Mouse (Mus musculus): ENCODE results near the gene Eps8l1. TPM values are rescaled to one million over a fixed set of nuclear protein-coding genes. Genes with fewer than 3 reads are reported as not detected.
A peak's percentile ranks its signal among the peaks of the same experiment; 100 is the strongest.

The Eps8l1 gene
- polyA plus RNA-seq, 1 experiment = 12.7 TPM

DNA sequence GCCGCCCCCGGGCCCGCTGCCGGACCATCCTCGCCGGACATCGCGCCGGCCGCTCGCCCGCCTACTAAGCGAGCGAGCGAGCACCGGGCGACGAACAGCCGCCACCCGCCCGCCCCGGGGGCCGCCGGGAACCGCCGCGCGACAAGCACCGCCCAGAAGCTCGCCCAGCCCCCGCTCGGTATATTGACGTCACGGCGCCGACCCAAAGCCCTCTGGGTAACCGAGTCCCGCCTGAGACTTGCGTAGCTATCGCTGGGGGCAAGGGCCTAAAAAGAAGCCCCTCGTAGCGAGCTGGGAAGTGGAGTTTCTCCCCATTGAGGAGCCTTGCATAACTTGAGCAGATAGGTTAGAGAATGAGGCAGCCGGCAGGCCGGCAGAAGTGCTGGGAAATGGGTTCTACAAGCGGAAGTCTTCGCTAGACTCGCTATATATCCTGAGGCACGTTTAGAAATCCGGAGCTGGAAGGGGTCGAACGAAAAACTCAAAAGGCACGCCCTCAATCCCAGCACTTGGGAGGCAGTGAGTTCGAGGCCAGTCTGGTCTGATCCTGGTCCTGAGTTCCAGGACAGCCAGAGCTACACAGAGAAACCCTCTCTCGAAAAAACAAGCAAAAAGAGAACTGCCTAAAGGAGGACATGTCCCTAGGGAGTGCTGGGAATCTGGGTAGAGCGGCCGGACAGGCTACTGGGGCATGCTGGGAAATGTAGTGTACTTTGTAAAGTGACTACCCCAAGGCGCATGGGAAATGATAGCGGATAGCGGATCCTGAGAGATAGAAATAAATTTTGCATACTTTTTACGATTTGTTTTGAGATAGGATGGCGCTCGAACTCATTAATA lies 41.3 kb downstream of the Eps8l1 start, which contains the start of gene Ppp1r12c:
Gene Ppp1r12c, minus strand, starts transcription at position 123 of the 840 bp plus-strand sequence.
- Histone ChIP-seq H3K4me3 (ENCODE audit: insufficient read depth, low read depth, low read length) (peak within 1 kb of the TSS; percentile 91), H3K4me1 (ENCODE audit: control insufficient read depth, insufficient read depth, low read length) (peaks cover 13% of the 10 kb centered on the region; the same call in 1 of the 2 replicates), H3K27me3 (replicated peaks; ENCODE audit: control insufficient read depth, insufficient read depth, low read length) (no peaks in the 10 kb centered on the region), H3K27ac (ENCODE audit: insufficient read depth, low read depth, low read length) (peak within 1 kb of the TSS; percentile 93), H3K36me3 (ENCODE audit: control insufficient read depth, insufficient read depth, low read length) (no peaks in the 10 kb centered on the region)
- 1% methylated on average over 62 of the region's 62 CpGs for WGBS
- no peak for TF ChIP-seq CTCF (conservative IDR thresholded peaks at IDR 0.05; ENCODE audit: insufficient read depth, insufficient read length, low read depth, low read length)
- no peak for TF ChIP-seq POLR2A (IDR thresholded peaks at IDR 0.05; ENCODE audit: low read depth, low read length)
- DNase-seq = peak; percentile 96

DNA sequence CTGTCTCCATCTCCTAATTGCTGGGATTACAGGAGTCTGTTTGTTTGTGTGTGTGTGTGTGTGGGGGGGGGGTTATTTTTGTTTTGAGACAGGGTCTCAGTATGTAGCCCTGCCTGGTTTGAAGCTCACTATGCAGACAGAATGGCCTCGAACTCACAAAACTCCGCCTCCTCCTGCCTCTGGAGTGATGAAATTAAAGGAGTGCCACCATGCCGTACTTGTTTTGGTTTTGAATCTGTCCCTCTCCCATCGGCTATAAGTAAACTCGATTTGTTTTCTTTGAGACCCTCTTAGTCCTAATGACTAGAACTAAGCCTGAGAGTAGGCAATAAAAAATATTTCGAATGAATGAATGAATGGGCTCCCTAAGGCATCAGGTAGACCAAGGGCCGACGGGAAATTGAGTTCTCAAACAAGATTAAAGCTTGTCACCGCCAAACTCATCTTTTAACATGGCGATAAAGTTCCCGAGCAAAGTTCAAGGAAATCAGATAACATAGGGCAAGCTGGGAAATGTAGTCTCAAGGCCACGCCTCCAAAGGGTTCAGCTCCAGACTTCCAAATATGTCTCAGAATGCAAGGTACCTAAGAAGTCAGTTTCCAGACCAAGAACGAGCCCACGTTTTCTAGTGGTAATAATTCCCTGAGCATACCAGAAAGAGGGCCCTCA lies 42.1 kb downstream of the Eps8l1 start:
- 10% methylated on average over 14 of the region's 14 CpGs for WGBS
- Histone ChIP-seq H3K4me3 (ENCODE audit: insufficient read depth, low read depth, low read length) (no peak overlapping the region; the same call in 1 of the 2 replicates), H3K4me1 (ENCODE audit: control insufficient read depth, insufficient read depth, low read length) (peaks cover 13% of the 10 kb centered on the region; the same call in 1 of the 2 replicates), H3K27me3 (replicated peaks; ENCODE audit: control insufficient read depth, insufficient read depth, low read length) (no peaks in the 10 kb centered on the region), H3K27ac (ENCODE audit: insufficient read depth, low read depth, low read length) (no peak overlapping the region), H3K36me3 (ENCODE audit: control insufficient read depth, insufficient read depth, low read length) (no peaks in the 10 kb centered on the region)
- no peak for TF ChIP-seq CTCF (conservative IDR thresholded peaks at IDR 0.05; ENCODE audit: insufficient read depth, insufficient read length, low read depth, low read length)
- TF ChIP-seq POLR2A (IDR thresholded peaks at IDR 0.05; ENCODE audit: low read depth, low read length) = no peak
- DNase-seq = peak; percentile 83

DNA sequence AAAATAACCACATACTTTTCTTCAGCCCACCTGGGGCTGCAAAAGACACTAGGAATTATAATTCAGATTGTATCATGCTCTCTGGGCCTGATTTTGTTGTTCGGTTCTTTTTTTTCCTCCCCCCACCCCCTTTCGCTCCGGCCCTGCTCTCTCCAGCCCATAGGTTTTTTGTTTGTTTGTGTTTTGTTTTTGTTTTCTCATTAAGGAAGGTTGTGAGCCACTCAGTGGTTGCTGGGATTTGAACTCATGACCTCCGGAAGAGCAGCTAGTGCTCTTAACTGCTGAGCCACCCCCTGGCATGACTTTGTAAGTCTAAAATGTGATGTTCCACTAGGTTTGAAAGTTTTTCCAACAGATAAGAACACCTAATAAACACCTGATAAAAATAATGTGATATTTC lies 42.6 kb downstream of the Eps8l1 start:
- Histone ChIP-seq H3K27ac (ENCODE audit: insufficient read depth, low read depth, low read length) (no peak overlapping the region), H3K27me3 (replicated peaks; ENCODE audit: control insufficient read depth, insufficient read depth, low read length) (no peaks in the 10 kb centered on the region), H3K36me3 (ENCODE audit: control insufficient read depth, insufficient read depth, low read length) (no peaks in the 10 kb centered on the region), H3K4me1 (ENCODE audit: control insufficient read depth, insufficient read depth, low read length) (peaks cover 13% of the 10 kb centered on the region; the same call in 1 of the 2 replicates), H3K4me3 (ENCODE audit: insufficient read depth, low read depth, low read length) (no peak overlapping the region)
- TF ChIP-seq POLR2A (IDR thresholded peaks at IDR 0.05; ENCODE audit: low read depth, low read length) = no peak
- TF ChIP-seq CTCF (conservative IDR thresholded peaks at IDR 0.05; ENCODE audit: insufficient read depth, insufficient read length, low read depth, low read length) = no peak
- WGBS = 83% methylated on average over 4 of the region's 4 CpGs
- DNase-seq = no peak

DNA sequence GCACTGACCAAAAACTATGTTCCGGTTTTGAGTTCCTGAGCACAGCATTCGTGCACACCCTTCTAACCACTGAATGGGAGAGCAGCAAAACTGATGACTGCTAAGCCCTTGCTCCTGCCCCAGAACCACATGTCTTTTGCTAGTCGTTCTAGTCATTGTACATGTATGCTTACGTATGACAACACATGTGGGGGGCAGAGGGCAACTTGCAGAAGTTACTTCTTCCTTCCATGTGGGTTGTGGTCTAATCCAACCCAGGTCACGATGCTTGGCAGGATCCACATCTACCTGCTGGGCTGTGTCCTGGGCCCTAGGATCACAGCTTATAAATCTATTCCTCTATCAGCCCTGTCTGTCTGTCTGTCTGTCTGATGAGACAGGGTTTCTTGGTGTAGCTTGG lies 43.4 kb downstream of the Eps8l1 start:
- 75% methylated on average over 5 of the region's 5 CpGs for WGBS
- DNase-seq = no peak
- H3K27ac ChIP-seq (ENCODE audit: insufficient read depth, low read depth, low read length) = no peak overlapping the region
- no peak overlapping the region for H3K4me3 ChIP-seq (ENCODE audit: insufficient read depth, low read depth, low read length)
- no peaks in the 10 kb centered on the region for H3K36me3 ChIP-seq (ENCODE audit: control insufficient read depth, insufficient read depth, low read length)
- TF ChIP-seq CTCF (conservative IDR thresholded peaks at IDR 0.05; ENCODE audit: insufficient read depth, insufficient read length, low read depth, low read length) = no peak
- no peak for TF ChIP-seq POLR2A (IDR thresholded peaks at IDR 0.05; ENCODE audit: low read depth, low read length)
- H3K4me1 ChIP-seq (ENCODE audit: control insufficient read depth, insufficient read depth, low read length) = peaks cover 9% of the 10 kb centered on the region; the same call in 1 of the 2 replicates
- H3K27me3 ChIP-seq (replicated peaks; ENCODE audit: control insufficient read depth, insufficient read depth, low read length) = no peaks in the 10 kb centered on the region

DNA sequence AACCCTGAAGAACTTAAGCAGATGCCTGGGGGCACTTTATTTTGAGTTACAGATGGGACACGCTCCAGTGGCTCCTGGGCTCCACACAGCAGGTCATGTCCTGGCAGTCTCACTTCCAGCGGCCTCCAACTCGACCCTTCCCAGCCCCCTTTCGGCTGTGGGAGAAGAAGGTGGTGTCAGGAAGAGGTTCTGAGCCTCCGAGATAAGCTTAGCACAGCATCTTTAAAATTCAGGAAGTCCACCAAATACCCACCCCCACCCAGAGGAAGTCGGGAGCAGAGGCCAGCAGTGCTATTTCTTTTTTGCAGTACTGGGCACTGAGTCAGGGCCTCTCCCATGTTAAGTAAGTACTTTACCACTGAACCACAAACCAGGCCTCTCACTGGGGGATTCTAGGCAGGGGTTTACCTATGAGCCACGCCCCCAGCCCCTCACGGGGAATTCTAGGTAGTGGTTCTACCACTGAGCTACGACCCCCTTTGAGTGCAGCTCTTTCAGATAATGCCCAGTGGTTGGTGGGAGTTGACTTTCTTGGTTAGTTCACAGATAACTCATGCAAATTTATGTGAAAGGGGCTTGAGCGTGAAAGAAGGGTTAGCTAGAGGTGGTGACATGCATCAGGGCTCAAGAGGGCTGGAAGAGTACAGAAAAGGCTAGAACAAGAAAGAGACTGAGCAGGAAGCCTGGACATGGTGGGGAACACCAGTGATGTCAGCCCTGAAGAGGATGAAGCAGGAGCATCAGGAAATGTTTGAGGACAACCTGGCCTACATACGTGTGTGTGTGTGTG lies 44.4 kb downstream of the Eps8l1 start:
- TF ChIP-seq POLR2A (IDR thresholded peaks at IDR 0.05; ENCODE audit: low read depth, low read length) = no peak
- no peak for TF ChIP-seq CTCF (conservative IDR thresholded peaks at IDR 0.05; ENCODE audit: insufficient read depth, insufficient read length, low read depth, low read length)

DNA sequence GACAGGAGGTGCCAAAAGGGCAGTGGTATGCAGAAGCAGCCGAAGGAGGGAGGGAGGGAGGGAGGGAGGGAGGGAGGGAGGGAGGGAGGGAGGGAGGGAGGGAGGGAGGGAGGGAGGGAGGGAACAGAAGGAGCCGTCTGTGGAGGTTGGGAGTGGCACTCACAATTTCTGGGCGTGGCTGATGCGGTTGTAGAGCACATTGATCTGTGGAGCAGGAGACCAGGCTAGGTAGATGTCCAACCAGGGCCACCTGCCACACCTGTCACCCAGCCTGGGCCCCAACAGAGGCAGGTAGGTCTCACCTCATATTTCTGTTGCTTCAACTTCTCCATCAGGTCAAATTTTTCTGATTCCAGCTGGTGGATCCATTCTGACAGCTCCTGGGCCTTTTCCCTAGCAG lies 46.7 kb downstream of the Eps8l1 start:
- Histone ChIP-seq H3K4me1 (ENCODE audit: control insufficient read depth, insufficient read depth, low read length) (no peaks in the 10 kb centered on the region), H3K4me3 (ENCODE audit: insufficient read depth, low read depth, low read length) (no peak overlapping the region), H3K27ac (ENCODE audit: insufficient read depth, low read depth, low read length) (no peak overlapping the region), H3K36me3 (ENCODE audit: control insufficient read depth, insufficient read depth, low read length) (no peaks in the 10 kb centered on the region), H3K27me3 (replicated peaks; ENCODE audit: control insufficient read depth, insufficient read depth, low read length) (no peaks in the 10 kb centered on the region)
- WGBS = 54% methylated on average over 3 of the region's 4 CpGs
- no peak for DNase-seq
- TF ChIP-seq CTCF (conservative IDR thresholded peaks at IDR 0.05; ENCODE audit: insufficient read depth, insufficient read length, low read depth, low read length) = no peak
- TF ChIP-seq POLR2A (IDR thresholded peaks at IDR 0.05; ENCODE audit: low read depth, low read length) = no peak

More for the DNA sequence above, 44.4 kb downstream of the Eps8l1 start:
- Histone ChIP-seq H3K36me3 (ENCODE audit: control insufficient read depth, insufficient read depth, low read length) (no peaks in the 10 kb centered on the region), H3K4me3 (ENCODE audit: insufficient read depth, low read depth, low read length) (no peak overlapping the region), H3K4me1 (ENCODE audit: control insufficient read depth, insufficient read depth, low read length) (peaks cover 5% of the 10 kb centered on the region; the same call in 1 of the 2 replicates), H3K27ac (ENCODE audit: insufficient read depth, low read depth, low read length) (no peak overlapping the region), H3K27me3 (replicated peaks; ENCODE audit: control insufficient read depth, insufficient read depth, low read length) (no peaks in the 10 kb centered on the region)
- no peak for DNase-seq
- 50% methylated on average over 11 of the region's 11 CpGs for WGBS

Data from kidney, adult 2 months (tissue).